Mouse (Mus musculus): ENCODE data around the gene Tpm4.

DNA sequence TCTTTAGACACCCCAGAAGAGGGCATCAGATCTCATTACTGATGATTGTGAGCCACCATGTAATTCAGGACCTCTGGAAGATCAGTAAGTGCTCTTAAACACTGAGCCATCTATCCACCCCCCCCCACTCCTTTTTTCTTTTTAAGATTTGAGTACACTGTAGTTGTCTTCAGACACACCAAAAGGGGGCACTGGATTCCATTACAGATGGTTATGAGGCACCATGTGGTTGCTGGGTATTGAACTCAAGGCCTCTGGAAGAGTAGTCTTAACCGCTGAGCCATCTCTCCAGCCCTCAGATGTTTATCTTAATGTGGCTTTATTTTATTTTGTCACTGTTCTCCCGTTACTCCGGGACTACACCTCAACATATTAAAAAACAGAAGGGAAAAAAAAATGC lies 25.2 kb downstream of the Tpm4 start:
- TF ChIP-seq CTCF (IDR thresholded peaks at IDR 0.05; ENCODE audit: insufficient read depth, low read length): no peak
- no peak for TF ChIP-seq POLR2A (IDR thresholded peaks at IDR 0.05; ENCODE audit: borderline replicate concordance, extremely low read depth, low read depth, low read length)
